Mouse (Mus musculus) c-Kit-positive CD71-negative TER-119-negative erythroid progenitor cells, embryonic 14.5 days (primary cell): ENCODE measurements around the gene Lpin2.

Experiments
- DNase-seq: peaks from one replicate; pipeline ENCODE4 v3.0.0-alpha.2; 2013; ENCODE audit warnings: low read depth

Gene Lpin2

DNA sequence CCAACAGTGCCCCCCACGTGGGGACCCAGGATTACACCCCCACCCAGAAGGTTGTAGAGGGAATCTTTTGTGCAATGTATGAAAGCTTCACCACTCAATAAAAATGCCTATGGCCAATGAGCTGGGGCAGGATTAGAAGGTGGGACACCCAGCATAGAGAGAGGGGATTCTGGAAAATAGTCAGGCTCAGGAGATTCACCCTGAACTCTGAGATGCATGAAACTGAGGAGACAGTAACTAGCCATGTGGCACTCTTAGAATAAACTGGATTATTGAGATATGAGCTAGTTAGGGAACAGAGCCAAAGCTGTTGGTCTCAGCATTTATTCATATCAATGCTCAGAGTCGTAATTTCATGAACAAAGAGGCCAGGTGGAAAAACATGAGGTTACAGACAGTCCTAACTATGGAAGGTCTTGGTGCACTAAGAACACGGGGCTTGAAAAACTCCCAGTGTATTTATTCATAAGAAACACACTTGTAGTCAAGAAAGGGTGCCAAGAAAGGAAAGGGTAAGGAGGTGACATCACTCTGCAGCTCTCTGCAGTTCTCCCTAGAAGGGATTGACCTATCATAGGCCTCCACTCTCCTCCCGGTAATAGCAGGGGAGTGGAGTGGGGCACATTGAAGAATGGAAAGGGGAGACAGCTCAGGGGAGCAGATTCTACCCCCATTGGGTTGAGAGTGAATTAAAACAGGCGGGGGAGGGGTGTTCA is 83.1 kb downstream of the Lpin2 start:
- DNase-seq, result no peak

DNA sequence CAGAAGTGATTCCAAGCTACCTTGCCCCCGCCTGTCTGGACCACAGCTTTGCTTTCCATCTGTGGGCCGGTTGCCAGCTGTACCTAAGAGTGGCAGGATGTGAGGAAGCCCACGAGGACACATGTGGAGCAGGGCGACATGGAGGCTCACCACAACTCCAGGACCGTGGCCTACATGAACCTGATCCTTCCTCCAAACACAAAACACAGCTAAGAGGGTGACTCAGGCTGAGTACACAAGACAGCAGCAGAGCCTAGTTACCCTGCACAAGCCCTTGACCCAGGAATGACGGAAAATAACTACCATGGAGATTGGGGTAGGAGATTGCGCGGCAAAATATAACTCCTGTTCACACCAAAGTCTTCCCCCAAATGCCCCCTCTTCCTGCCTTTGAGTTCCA is 85.0 kb downstream of the Lpin2 start:
- no peak for DNase-seq

DNA sequence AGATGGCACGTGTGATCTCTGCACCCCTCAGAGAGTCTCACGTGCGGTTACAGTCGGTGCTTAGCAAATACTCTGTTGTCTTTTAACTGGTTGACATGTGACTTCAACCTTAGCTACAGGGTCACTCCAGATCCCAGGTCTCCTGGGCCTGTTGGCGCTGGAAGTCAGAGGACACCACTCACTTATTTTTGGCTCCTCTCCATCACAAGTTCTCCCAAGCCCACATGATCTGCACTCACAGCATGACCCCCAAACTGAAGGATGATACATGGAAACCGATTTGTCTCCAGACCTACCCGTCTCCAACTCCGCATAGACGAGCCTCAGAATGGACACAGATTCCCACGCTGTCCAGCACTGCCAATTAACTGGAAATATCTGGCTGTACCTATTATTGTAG is 85.8 kb downstream of the Lpin2 start:
- DNase-seq, result no peak

DNA sequence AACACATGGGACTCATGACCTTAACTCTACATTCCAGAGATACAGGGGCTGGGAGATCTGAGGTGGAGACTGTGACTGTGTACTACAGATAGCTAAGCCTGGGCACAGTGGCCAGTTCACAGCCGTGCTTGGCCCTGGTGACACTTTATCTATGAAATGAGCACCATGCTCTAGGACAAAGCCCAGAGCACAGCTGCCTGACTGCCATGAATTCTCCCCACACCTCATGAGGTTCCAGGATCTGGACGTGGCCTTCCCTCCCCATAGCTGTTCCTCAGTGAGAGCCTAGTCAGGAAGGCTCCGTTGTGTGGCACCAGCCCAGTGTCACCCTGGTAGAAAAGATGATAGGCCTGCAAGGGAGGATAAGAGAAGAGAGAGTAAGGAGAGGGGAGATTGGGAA is 86.2 kb downstream of the Lpin2 start:
- DNase-seq, result no peak

DNA sequence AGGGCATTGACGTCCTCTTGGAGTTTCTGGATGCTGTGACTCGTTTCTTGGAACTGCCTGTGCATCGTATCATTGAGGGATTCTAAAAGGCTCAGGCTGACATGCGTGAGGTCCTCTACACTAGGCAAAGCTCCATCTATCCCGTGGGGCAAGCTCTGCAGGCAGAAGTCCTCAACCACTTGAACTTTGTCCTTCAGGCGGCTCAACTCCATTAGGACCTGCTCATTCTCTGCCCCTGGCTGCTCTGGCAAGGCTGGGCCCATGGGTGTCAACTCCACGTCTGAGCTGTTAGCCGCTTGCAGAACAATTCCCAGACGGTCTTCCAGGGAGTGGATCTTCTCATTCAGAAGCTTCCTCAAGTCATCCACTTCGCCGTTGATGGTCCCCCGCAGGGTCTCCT is 91.5 kb downstream of the Lpin2 start:
- no peak for DNase-seq

DNA sequence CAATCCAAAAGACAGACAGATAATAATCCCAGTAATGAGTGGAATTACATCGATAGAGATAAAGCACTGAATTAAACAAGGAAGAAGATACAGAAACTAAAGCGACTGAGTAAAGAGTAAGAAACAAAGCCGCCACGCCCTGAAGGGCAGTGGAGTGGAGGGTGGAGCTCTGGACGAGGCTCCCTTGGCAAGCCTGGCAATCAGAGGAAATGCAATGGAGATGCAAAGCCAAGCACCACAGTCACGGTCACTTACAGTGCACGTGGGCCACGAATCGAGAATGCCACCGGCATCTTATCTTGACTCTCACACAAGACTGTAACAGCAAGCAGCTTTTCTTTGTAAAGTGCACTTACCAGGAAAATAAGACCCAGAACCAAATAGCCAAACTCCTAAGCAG is 94.4 kb downstream of the Lpin2 start:
- no peak for DNase-seq

DNA sequence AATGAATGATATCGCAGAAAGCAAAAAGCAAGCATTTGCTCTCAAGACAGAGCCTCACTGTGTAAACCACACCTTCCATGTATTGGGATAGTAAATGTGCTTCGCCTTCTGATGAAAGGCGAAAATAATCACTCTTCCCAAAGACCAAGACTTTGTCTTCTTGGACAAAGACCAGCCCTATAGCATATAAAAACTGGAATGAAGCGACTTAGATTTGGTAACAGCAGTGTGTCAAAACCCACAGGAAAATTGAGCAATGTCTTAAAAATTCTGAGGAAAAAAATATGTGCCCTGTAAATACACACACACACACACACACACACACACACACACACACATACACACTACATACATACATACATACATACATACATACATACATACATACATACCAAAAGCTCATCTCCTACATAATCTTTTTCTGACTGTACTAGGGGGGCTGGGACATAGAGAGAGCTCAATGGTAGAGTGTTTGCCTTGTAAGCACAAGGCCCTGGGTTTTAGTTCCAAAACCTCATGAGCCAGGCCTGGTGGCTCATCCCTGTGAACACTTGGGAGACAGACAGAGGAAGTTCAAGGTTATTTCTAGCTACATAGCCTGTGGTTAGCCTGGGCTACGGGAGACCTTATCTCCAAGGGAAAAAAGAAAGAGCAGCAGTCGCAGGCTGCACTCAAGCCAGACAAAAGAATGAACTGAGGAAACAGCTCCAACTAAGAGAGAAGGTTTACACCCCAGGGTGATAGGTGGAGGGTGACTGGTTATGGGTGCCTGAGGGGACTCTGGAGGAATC is 95.5 kb downstream of the Lpin2 start:
- DNase-seq, result no peak

DNA sequence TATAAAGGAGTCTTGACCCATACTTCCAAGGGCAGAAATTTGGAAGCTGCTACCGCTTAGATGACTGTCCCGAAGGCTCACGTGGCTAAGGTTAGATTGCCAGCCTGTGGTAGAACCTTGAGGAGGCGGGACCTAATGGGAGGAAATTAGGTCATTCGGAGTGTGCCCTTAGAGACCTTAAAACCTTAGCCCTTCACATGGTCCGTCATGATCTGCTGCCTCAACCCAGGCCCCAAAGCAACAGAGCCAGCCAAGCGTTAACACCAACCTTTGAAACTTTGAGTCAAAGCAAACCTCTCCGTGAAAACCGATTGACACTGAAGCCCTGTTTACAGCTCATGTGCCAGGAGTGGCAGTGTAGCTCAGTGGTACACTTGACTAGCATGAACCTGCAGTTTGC is 100.4 kb downstream of the Lpin2 start:
- no peak for DNase-seq

DNA sequence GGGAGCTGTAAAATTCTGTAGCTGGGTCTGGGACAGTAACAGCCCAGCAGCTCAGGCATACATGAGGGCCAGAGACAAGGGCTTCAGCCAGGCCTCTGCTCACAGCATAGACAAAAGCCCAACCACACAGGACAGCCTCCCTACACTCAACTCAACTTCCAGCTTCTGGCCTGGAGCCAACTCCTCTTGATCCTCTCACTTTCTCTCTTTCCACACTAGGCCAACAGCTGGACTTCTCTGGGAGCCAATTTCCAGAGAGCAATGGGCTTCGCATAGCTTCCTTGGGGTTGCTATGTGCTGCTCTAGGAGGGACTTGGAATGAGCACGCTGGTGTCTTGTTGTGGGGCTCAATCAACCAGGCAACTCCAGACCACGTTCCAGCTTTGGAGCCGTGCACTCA is 100.9 kb downstream of the Lpin2 start:
- no peak for DNase-seq

DNA sequence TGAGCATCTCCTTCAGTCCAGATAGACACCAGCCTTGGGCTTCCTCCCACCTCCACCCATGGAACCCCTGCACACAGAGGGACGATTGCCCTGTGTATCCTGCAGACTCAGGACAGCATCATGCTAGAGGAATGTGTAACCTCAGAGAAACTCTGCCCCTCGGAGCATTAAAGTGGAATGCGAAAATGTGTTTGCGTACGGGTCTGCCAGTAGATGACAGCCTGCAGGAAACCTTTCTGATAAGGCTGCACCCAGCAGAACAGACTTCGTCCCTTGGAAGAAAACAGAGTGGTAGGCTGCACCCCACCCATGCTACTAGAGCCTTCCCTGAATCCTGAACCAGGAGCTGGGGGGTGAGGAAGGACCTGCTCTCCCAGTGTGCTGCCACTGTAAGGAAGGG is 102.5 kb downstream of the Lpin2 start:
- DNase-seq, result no peak

DNA sequence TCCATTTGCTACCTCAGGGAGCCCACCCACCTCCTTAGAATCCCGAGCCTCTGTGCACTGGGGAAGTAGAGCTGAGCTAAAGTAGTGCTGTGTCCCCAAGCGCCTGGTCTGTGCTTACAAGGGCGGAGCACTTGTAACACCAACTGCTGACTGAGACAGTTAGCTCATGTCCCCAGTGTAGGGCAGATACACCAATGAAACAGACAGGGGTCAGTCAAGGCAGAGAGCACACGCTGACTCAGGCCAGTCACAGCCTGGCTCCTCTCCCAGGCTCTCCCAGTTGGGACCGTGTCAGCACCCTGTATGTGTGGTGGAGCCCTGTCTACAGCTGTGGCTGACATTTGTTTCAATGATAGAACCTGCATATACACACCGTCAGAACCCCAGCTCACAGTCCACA is 103.6 kb downstream of the Lpin2 start:
- no peak for DNase-seq

DNA sequence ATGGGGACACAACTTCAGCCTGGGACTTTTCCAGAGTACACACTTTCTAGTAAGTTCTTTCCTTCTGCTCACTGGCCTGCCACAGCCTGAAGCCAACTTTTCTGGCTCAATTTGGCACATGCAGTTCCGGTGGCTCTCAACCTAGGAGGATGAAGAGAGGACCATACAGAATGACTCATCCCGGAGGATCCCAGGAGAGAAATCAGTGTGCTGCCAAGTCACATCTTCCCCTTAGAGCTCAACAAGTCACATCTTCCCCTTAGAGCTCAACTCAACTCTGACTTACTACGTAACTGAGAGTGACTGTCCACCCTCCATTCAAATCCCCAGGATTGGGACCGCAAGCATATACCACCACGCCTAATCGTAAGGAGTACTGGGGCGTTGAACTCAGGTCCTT is 105.2 kb downstream of the Lpin2 start:
- DNase-seq, result no peak

DNA sequence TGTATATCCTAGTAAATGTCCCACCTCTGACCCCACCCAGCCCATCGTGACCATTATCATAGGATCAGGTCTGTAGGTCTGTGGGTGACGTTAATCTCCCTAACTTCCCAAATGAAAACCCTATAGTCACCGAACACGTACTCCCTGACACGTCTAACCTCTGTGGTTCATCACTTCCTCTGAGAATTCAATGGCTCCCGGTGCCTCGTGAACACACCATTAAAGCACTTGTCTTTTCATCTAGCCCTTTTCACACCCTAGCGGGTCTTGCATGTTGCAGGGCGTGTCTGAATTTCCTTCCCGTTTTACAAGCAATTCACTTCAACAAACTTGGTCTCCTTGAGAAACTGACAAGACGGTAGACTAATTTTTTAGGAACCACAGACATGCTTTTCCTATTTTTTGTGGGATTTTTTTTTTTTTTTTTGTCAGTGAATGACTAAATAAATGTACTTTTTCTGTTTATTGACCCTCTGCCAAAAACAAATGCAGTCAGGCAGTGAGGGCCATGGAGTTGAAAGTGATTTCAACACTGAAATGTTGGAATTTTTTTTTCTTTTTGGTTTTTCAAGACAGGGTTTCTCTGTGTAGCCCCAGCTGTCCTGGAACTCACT is 105.9 kb downstream of the Lpin2 start:
- peak; percentile 64 for DNase-seq

DNA sequence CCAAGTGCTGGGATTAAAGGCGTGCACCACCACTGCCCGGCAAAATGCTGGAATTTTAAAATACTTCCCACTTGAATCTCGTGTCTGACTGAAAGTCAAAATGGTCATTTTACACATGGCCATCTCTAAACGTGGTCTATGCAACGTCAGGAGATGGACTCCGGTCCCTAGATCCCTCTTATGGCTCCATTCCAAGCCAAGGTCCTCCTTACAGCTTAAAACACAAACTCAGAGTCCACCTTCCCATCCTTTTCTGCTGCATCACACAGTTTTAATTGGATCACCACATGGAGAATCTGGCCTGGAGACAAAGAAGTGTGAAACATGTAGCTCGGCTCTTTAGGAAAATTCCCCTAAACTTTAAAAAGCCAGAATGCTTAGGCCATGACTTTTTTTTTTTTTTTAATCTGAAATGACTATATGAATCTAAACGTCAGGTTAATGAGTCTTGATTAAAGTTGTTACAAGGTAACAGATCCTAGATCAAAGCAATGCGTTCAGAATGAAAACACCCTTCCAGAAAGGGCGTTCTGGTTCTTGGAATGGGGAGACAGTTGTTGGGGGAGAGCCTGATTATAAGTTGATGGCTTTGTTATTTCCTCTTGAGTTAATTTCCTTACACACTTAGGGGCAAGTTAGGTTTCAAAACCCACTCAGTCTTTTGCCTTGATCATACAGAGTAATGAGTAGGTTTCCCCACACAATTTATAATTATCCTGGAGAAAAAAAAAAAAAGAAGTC is 106.6 kb downstream of the Lpin2 start:
- DNase-seq, result no peak

DNA sequence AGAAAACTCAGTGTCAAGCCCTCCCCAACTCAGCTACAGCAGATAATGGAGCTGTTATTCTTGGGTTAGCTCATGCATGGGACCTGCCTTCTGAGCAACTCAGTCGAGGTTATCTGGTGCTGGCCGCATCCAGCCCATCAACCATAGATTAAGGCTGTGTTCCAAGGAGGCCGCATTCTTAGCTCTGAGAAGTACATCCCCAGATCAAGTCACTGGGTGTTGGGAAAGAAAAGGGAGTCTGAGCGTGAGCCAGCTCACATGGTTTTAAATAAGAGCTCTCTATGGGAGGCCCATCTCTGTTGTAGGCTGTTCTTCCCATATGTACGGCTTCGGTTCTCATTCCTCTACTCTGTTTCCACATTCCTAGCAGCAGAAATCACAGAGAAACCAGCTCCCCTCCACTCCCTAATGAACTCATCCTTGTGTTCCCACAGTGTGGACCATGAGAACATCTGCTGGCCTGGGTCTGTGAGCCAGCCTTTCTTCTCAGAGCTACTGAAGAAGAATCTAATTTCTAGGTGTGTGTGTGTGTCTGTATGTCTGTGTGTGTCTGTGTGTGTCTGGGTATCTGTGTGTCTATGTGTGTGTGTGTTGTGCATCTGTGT is 107.3 kb downstream of the Lpin2 start:
- no peak for DNase-seq

DNA sequence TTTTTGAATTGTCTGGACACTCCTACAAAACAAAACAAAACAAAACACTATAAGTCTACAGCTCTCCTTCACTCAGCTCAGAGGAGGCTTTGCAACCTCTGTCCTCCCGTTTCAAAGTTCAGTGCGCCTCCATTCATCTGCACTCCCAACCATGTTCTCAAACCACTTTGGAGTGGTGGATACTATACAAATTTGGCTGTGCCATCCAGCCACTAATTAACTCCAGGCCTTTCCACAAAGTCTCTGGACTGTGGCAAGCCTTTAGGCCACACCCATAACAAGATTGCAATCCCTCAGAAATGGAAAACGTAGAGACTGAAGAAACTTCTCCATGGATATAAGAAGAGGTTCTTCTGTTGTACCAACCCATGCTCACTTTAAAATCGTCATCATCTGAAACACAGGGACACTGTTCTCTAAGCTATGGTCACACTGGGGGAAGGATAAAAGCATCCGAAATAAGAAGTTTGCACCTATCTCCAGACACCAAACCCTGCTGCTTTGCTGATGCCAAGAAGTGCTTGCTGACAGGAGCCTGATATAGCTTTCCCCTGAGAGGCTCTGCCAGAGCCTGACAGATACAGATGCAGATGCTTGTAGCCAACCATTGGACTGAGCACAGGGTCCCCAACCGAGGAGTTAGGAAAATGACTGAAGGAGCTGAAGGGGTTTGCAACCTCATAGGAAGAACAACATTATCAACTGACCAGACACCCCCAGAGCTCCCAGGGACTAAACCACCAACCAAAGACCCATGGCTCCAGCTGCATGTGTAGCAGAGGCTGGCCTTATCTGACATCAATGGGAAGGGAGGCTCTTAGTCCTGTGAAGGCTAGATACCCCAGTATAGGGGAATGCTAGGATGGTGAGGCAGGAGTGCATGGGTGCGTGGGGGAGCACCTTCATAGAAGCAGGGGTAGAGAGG is 108.4 kb downstream of the Lpin2 start:
- DNase-seq, result no peak

DNA sequence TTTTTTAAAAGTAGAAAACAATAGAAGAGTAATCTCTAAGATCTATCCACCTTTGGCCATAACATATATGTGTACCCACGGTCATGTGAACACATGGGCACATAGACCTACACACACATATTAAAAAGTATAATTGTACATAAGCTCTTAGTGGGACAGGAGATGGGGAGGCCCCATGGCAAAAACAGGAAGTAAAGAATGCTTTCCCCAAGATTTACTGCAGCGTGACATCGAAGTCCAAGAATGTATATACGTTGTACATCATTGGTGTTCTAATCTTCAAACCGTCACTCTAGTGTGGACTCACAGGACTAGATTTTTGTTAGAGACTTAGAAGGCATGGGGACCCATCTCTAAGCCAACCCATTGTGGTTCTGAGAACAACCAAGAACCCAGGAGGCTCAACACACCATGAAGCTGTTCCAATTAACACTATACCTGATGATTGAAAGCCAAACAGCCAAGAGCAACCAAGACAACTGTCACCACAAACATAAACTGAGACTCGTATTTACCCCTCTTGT is 109.6 kb downstream of the Lpin2 start:
- no peak for DNase-seq

DNA sequence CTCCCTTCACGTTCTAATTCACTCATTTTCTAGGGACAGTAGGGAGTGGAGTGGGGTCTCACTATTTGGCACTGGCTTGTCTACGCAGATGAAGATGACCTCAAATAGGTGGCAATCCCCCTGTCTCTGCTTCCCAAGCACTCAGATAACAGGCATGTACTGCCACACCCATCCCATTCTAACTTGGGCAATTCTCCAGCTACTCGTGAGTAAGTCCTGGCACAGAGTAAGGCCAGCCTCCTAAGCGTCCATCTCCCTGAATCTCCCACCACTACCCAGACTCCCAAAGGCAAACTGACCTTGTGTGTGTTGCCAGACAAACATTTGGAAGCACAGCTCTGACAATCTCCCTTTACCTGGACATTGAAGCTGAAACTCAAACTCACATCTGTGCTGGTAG is 110.5 kb downstream of the Lpin2 start:
- DNase-seq, result no peak

DNA sequence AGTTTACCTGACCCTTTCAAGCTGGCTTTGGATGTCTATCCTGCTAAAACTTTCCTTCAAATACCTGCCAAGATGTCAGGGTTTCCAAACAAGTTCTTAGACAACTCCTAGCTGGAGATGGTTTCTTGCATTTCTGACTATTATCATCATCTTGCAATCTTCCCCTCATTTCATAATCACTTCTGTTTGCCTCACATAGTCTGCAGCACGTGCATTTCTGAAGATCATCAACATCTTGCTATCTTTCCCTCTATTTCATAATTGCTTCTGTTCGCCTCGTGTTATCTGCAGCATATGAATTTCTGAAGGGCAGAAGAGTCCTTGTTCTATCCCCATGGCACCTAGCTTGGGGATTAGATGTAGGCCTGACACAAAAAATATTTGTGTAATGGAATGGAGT is 112.2 kb downstream of the Lpin2 start:
- no peak for DNase-seq
